Mouse (Mus musculus) kidney, postnatal 14 days (tissue): Measurements from ENCODE around the gene Sv2b.
"Not testable (repeated sequence)": the region's sequence is repeated elsewhere in the genome, so short reads cannot be mapped to it uniquely, and the experiment has no call there.

Source experiments
- DNase-seq: peaks from one replicate; pipeline ENCODE4 v3.0.0; 2022; ENCODE audit warnings: mixed read lengths

Gene Sv2b

GRCm38 (mm10) chr7:75308457-75309312 is at the start of gene Sv2b:
Gene Sv2b (minus strand): TSS chr7:75309262.
- DNase-seq = no peak

GRCm38 (mm10) chr7:75358284-75358851 is 49.3 kb upstream of the Sv2b start:
- no peak for DNase-seq

DNA sequence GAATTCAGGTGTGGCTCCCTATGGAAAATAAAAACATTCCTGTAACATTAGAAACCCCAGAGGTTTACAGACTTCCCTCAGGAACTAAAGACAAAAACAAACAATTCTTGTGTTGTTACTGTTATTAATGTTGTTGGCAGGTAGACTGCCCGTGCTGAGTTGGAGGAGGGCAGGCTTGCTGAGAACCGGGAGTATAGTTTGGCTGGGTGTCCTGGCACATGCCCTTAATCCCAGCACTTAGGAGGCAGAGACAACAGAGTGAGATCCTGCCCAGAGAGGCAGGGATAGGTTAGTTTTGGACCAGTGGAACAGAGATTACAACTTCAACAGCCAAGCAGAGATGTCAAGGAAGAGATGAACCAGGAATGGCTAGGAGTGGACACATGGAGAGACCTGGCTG is 46.5 kb upstream of the Sv2b start:
- no peak for DNase-seq

GRCm38 (mm10) chr7:75352777-75353374 is 43.8 kb upstream of the Sv2b start:
- no peak for DNase-seq

DNA sequence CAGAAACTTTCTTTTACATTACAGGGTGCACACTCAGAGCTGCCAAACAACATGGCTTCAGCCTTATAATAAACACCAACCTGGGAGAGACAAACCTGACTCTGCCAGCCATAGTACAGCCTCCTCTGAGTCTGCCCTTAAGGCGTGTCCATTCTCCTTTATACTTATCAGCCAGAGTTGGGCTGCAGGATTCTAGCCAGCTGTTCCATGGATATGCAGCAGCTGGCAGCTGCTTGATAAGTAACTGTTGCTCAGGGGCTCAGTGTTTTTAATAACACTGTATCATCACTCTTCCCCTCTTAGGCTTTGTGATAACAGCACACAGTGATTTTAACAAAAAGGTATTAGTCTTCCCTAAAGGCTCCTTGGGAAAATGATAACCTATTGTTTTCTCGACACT is 41.1 kb upstream of the Sv2b start:
- DNase-seq = no peak

DNA sequence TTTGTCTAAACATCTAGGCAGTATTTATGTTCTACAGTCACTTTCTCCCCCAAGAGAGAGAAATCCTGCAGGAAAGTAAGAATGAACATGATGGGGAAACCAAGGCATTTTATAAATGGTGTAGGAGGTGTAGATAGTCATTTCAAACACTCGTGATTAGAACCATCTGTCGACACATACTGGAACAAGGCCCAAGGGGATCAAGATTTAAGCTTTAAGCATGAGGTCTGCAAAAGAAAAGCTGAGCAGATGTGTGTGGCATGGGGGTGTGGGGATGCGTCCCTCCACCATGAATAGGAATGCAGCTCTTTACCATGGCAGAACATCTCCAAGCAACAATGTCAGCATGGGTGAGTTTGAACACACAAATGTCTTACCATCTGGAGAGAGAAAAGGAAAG is 23.2 kb upstream of the Sv2b start:
- DNase-seq = no peak

DNA sequence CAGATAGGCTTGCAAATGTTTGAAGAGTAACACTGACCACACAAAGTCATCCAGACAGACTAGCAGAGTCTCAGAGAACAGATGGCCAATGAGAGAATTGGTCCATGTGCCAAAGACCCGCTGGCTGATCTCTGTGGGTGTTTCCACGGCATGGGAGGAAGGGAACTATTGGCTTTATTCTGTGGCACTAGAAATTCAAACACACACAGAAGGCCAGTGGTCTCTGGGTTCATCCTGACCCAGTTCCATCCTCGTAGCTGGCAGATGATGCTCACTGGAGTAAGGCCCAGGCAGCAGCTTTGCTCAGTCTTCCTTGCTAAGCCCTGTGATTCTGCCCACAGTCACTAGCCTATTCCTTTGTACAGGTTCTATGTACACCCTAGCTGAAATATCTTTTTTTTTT is 20.7 kb upstream of the Sv2b start:
- DNase-seq = no peak

DNA sequence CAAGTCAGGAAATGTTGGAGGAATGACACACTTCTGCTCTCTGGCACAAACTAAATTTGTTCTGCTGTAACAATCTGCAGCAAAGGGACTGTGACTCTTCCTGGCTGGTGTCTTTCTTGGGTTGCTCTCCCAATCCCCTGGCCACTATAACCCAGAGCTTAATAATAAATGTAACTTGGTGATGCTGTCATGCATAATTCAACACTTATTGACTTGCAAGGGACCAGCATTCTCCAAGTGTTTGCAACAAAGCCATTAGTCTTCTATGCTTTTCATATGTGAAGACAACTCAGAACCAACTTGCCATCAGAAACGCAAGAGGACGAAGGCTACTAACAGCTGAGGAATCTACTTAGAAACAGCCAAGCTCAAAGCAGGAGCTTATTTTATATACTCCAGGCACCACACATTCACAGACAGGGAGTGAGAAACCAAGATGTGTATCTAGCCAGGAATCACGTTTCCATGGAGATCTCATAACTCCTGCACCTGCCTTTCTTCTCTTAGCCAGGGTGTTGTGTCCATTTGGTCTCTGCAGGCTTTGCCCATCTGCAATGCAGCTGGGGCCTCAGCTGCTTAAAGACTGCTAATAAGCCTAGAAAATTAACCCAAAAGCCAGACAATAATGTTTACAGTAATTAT is 19.8 kb upstream of the Sv2b start:
- DNase-seq = no peak

GRCm38 (mm10) chr7:75325273-75325672 is 16.2 kb upstream of the Sv2b start:
- no peak for DNase-seq

- not testable (repeated sequence) for DNase-seq
These were observed 13.7 kb upstream of the Sv2b start for GRCm38 (mm10) chr7:75322742-75323141.

GRCm38 (mm10) chr7:75320009-75320408 is 10.9 kb upstream of the Sv2b start:
- DNase-seq = no peak

- DNase-seq = no peak
These were observed 9.3 kb upstream of the Sv2b start for GRCm38 (mm10) chr7:75318320-75318719.

- DNase-seq = no peak
These were observed 5.8 kb upstream of the Sv2b start for GRCm38 (mm10) chr7:75314873-75315272.

DNA sequence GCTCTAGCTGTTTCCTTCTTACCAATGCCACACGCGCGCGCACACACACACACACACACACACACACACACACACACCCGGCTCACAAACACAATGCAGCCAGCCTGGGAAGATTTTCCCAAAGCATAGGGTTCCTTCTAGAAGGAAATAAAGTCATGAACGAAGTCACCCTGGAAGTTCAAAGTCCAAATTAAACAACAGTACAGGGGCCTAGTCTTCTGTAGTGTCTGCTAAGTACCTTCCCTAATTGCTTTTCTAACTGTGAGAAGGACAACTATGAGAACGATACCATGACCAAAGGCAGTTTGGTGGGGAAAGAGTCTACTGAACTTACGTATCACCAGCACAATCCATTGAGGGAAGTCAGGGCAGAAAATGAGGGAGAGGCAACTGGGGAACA is 508 bp upstream of the Sv2b start:
- no peak for DNase-seq

DNA sequence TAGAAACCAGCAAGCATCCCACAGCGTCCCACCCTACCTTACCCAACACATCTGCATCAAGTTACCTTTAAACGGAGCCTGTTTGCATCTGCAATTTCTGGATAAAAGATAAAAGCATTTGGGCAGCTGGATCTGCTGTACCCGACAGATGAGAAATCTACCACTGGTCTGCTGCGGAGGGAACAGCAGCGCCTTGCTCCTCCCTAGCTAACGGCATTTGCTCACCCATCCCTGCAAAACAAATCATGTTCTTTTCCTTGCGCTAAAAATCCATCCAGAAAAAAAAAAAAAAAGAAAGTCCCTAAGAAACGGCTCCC is 964 bp downstream of the Sv2b start:
- DNase-seq = no peak

DNA sequence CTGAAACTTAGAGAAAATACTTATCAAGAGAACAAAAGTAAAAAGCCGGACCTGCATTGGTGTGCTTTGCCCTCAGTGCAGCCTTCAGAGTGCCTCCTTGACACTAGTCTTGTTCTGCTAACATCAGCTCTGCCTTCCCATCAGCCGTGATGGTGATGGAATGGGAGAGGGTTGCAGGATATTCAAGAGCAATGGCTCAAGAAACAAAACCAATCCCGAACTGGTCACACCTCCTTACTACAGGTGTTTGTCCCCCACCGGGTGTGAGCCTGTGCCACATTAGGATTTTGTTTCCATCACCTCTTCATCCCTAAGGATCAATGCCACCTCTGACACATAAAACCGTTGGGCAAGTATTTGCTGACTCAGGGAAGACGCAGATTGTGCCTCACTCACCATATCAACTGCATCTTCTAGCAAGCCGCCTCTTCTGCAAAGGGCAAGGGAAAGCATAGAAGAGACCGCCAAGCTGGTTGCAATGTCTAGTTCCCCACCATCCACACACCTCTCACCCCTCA is 1.4 kb downstream of the Sv2b start:
- DNase-seq = no peak

GRCm38 (mm10) chr7:75305901-75306465 is 3.1 kb downstream of the Sv2b start:
- DNase-seq = no peak

DNA sequence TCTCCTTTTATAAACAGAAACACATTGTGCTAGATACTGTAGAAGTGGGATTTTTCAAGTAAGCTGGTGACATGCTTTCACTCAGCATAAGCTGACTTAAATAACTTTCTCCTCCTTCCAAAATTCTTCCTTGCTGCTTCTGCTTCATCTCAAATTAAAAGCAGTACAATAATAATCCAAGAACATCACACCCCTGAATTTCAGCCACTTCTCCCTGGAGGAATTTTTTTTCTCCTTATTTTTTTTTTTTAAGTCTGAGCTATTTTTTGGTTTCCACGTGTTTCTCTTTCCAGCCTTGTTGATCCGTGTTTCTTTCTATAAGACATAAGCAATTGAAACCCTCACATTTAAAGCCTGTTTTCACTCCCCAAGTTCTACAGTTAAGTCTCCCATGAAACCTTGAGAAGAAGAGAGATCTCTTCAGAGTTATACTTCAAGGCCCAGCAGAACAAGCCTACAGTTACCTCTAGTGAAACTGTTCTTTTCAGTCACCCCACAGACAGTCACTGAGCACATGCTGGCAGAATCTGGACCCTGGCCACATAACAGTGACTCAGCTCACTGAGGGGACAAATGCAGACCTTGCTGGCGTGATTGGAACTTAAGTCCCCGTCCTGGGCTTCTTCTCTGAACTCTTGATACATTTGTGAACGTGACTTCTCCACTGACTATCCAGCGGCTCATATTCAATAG is 6.4 kb downstream of the Sv2b start:
- no peak for DNase-seq

GRCm38 (mm10) chr7:75299245-75299644 is 9.8 kb downstream of the Sv2b start:
- no peak for DNase-seq

DNA sequence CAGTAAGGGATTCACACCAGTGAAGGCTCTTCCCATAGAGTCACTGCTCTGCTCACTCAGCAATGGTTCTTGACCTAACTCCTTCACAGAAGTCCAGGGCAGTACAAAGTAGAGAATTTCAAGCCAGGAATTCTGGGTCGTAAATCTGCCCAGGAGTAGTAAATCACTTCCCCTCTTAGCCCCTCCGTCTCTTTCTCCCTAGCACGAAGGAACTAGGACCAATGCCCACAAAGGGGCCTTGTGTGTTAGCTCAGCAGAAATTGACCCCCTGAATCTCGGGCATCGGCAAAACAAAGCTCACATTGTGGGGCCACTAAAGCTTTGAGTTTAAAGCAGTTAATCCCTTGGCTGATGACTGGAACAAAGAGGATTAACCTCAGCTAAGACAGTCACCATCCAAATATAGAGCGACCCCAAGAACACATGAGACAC is 12.4 kb downstream of the Sv2b start:
- DNase-seq = no peak

- DNase-seq = peak; percentile 20
These were observed 13.7 kb downstream of the Sv2b start for GRCm38 (mm10) chr7:75295228-75295865.

DNA sequence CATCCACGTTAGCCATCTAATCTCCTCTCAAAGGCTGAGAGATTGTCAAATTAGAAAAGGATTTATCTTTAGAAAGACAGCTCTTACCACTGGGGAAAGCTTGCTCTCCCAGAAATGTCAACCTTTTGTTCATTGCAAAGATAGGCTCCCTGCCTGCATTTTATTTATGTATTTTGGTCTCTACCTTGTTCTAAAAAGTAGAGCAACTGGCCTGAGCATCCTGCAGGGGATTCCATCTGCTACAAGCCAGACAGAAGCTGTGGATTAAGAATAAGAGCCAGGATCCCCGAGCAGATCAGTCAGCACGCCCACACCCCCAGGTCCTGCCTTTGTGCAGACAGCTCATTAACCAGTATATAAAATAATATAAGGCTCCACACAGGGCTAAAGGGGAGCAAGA is 16.8 kb downstream of the Sv2b start:
- no peak for DNase-seq
